Mouse (Mus musculus) hindbrain, embryonic 13.5 days (tissue): ENCODE measurements around the gene Crabp1. TPM values are rescaled to one million over a fixed set of nuclear protein-coding genes. Genes with fewer than 3 reads are reported as not detected.

Experiments used
- ATAC-seq: fragments of 200-750 bp; cut with Nextera tagmentation; 2 replicates; pipeline ENCODE4 v1.8.0; 2017; ENCODE audit warnings: moderate TSS enrichment; ENCODE audit not compliant: low FRiP score
- H3K27ac ChIP-seq: fragments of 300-500 bp; sonication (generic); 2 replicates; pipeline ENCODE4 v1.5.1; 2015; ENCODE audit warnings: inconsistent platforms, mild to moderate bottlenecking, moderate library complexity
- H3K27me3 ChIP-seq: fragments of 300-500 bp; sonication (generic); 2 replicates; pipeline ENCODE4 v1.6.1; 2015; ENCODE audit warnings: mild to moderate bottlenecking, inconsistent platforms
- H3K36me3 ChIP-seq: fragments of 300-500 bp; sonication (generic); 2 replicates; pipeline ENCODE4 v1.6.1; 2015; ENCODE audit warnings: mild to moderate bottlenecking, inconsistent platforms
- H3K4me1 ChIP-seq: fragments of 300-500 bp; sonication (generic); replicated peaks from 2 replicates; pipeline ENCODE4 v1.6.1; 2015; ENCODE audit warnings: inconsistent platforms
- H3K4me2 ChIP-seq: fragments of 300-500 bp; sonication (generic); 2 replicates; pipeline ENCODE4 v1.6.1; 2015; ENCODE audit warnings: inconsistent platforms, mild to moderate bottlenecking, moderate library complexity
- H3K4me3 ChIP-seq: fragments of 300-500 bp; sonication (generic); 2 replicates; pipeline ENCODE4 v1.5.1; 2015; ENCODE audit warnings: mild to moderate bottlenecking, inconsistent platforms
- H3K9ac ChIP-seq: fragments of 300-500 bp; sonication (generic); 2 replicates; pipeline ENCODE4 v1.6.1; 2015; ENCODE audit warnings: mild to moderate bottlenecking, inconsistent platforms
- H3K9me3 ChIP-seq: fragments of 300-500 bp; sonication (generic); 2 replicates; pipeline ENCODE4 v1.6.1; 2016; ENCODE audit warnings: inconsistent platforms
- WGBS: fragments of 180-500 bp; shearing (Covaris S2); methylation state at CpG from one replicate; pipeline ENCODE4 v1.1.7; 2015; 5-methylcytosine and 5-hydroxymethylcytosine counted together
- polyA plus RNA-seq: library from polyadenylated mRNA; unstranded; fragments of >200 nt; fragmentation: Nextera tagmentation; extraction: Ambion mirVana; gene quantifications from 2 replicates; pipeline ENCODE4 v1.2.1, GENCODE M21; 2015

Crabp1 gene
- 368 and 389 TPM in 2 replicates for polyA plus RNA-seq

DNA sequence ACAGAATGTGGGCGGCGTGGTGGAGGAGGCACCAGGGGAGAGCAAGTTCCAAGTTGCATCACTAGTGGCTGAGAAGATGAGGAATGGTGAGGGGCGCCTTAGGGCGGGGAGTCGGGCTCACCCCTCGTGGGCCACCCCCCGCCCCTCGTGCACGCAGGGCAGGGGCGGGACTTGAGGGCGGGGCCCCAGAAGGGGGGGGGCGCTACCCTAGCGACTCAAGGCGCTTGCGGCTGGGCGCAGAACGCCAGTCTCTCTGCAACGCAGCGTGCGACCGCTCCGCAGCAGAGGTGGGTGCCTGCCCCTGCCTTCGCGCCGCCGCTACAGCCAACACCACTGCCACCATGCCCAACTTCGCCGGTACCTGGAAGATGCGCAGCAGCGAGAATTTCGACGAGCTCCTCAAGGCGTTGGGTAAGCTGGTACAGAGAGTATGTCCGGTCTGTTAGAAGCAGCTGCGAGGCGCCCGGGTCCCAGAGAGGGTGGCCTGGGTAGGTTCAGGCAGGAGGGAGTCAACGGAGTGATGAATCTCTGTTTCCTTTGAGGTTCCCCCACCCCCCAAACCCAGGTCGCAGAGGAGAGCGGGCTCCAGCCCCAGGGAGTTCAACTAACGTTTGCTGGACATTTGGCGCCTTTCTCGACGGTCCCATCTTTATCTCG, at the start of gene Crabp1:
Crabp1 (plus strand) TSS at position 188 of the 657 bp plus-strand sequence.
- ATAC-seq, result peak; percentile 52; the same call in 1 of the 2 replicates
- peak within 1 kb of the TSS; percentile 32; the same call in 1 of the 2 replicates for H3K27ac ChIP-seq
- under 1% methylated on average over 45 of the region's 45 CpGs for WGBS
- peaks cover 41% of the 10 kb centered on the region for H3K4me1 ChIP-seq
- H3K27me3 ChIP-seq, result peaks cover 67% of the 10 kb centered on the region
- H3K4me3 ChIP-seq, result peak within 1 kb of the TSS; percentile 49
- peak within 1 kb of the TSS; percentile 77 for H3K4me2 ChIP-seq
- H3K9me3 ChIP-seq, result no peaks in the 10 kb centered on the region
- H3K36me3 ChIP-seq, result no peaks in the 10 kb centered on the region
- H3K9ac ChIP-seq, result peak within 1 kb of the TSS; percentile 73

DNA sequence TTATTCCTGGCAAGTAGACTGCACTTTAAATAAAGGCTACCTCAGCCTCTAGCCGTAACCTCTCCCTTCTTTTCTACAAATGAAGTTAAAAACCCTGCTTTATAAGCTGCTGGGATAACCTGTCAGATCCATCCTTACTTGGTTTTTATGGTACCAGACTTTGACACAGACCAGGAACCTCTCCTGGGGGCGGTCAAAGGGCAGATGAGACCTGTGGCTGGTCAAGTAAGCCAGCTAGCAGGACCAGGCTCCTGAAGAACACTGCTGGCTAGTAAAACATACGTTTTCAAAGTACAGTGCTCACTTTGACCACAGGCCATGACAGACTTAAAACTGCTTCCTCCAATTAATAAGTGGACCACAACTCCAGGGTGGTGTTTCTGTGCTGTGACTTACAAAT, 48.8 kb upstream of the Crabp1 start:
- Histone ChIP-seq H3K4me3 (no peak overlapping the region), H3K9ac (no peak overlapping the region), H3K36me3 (peaks cover 93% of the 10 kb centered on the region), H3K4me2 (no peak overlapping the region), H3K27me3 (no peaks in the 10 kb centered on the region), H3K4me1 (no peaks in the 10 kb centered on the region), H3K27ac (no peak overlapping the region), H3K9me3 (no peaks in the 10 kb centered on the region)
- 97% methylated on average over 3 of the region's 3 CpGs for WGBS
- ATAC-seq, result no peak

DNA sequence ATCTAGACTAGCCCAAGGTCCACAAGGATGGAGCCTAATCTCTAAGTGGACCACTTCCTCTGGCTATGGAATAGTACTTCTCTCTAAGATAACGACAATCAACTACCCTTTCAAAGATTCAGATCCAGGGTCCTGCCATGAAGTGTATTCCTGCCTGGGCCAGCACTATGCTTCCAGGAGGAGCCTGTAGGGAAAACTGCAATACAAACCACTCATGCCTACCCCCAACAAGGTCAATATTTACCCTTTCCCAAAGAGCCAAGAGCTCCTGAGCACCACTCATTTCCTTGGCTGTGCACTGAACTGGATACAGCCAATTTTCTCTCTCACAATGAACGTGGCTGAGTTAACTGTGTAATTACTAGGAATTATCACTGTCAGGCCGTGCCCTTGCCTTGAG, 47.0 kb upstream of the Crabp1 start:
- H3K9me3 ChIP-seq, result no peaks in the 10 kb centered on the region
- H3K9ac ChIP-seq, result no peak overlapping the region
- H3K4me3 ChIP-seq, result no peak overlapping the region
- no peak overlapping the region for H3K4me2 ChIP-seq
- no peaks in the 10 kb centered on the region for H3K4me1 ChIP-seq
- ATAC-seq, result no peak
- H3K27ac ChIP-seq, result no peak overlapping the region
- H3K27me3 ChIP-seq, result no peaks in the 10 kb centered on the region
- peaks cover 88% of the 10 kb centered on the region for H3K36me3 ChIP-seq
- 84% methylated on average over 3 of the region's 3 CpGs for WGBS

DNA sequence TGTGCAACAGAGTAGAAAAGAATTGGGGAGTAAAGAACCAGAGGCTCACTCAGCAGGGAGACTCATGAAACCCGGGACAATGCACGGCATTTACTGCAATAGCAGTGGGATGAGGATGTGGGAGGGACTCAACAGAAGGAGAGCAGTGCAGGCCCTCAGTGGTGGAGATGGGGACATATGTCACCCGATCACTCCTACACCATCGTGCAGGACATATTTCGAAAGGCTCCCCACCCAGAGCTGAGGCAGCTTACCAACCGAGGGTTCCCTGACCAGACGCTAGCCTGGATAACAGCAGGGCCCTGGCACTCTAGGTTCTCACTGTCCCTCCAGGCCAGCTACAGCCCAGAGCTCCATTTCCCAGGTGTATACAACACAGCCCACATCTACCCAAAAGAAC, 42.4 kb upstream of the Crabp1 start:
- no peaks in the 10 kb centered on the region for H3K4me1 ChIP-seq
- no peak for ATAC-seq
- H3K9ac ChIP-seq, result no peak overlapping the region
- H3K27ac ChIP-seq, result no peak overlapping the region
- no peaks in the 10 kb centered on the region for H3K27me3 ChIP-seq
- H3K4me3 ChIP-seq, result no peak overlapping the region
- peaks cover 86% of the 10 kb centered on the region for H3K36me3 ChIP-seq
- H3K4me2 ChIP-seq, result no peak overlapping the region
- H3K9me3 ChIP-seq, result no peaks in the 10 kb centered on the region
- 88% methylated on average over 7 of the region's 7 CpGs for WGBS

DNA sequence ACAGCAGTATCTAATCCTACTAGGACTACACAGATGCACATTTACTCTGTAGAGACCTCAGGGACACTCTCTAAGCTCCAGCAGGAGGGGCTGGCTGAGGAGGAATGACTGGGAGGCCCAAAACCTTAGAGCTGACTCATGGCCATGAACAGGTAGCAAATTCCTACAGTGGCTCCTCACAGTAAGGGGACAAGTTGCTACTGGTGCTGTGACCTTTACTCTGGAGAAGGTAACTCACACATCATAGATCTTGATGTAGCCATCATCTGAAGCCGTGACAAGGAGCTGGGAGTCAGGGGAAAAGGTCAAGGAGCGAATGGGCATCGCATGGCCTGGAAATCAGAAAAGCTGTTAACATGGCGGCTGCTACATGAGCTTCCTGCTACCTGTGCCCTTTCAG, 42.0 kb upstream of the Crabp1 start:
- Histone ChIP-seq H3K27me3 (no peaks in the 10 kb centered on the region), H3K9ac (no peak overlapping the region), H3K36me3 (peaks cover 89% of the 10 kb centered on the region), H3K4me1 (no peaks in the 10 kb centered on the region), H3K4me2 (no peak overlapping the region), H3K4me3 (no peak overlapping the region), H3K9me3 (no peaks in the 10 kb centered on the region), H3K27ac (no peak overlapping the region)
- WGBS, result 94% methylated on average over 4 of the region's 4 CpGs
- ATAC-seq, result no peak

DNA sequence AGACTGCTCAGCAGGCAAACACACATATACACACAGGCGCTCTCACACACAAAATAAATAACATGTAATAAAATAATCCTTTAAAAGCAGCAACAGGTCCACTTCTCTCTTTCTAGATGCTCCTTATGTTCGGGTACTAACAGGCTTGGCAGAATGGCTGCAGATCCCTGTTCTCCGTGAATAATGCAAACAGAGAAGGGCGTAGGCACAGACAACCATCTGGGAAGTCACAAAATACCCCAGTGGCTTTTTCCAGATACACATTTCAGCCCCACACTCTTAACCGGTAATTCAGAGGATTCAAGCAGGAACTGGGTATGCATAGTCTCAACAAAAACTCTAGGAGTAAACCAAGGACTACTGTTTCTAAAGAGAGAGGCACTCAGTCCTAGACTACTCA, 38.2 kb upstream of the Crabp1 start:
- Histone ChIP-seq H3K27ac (no peak overlapping the region), H3K9me3 (no peaks in the 10 kb centered on the region), H3K4me2 (no peak overlapping the region), H3K36me3 (peaks cover 78% of the 10 kb centered on the region), H3K9ac (no peak overlapping the region), H3K27me3 (no peaks in the 10 kb centered on the region), H3K4me3 (no peak overlapping the region), H3K4me1 (no peaks in the 10 kb centered on the region)
- ATAC-seq, result no peak
- WGBS, result 85% methylated on average over 5 of the region's 5 CpGs

DNA sequence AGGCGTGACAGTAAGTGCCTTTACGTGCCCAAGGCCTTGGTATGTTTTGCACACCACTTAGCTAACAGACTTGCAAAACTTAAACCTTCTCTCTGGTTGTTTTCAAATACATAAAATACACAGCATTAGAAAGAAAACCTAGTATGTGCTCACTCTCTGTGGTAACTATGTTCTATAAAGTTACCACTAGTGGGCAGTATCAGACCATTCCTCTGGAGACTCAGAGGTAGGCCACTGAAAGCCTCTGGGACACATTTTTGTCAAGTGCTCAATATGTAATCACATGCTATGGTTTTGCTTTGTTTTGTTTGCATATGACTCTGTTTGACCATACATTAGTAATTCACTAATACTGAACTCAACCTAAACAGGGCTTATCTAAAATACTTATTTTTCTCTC, 32.4 kb upstream of the Crabp1 start:
- no peak overlapping the region for H3K9ac ChIP-seq
- H3K4me1 ChIP-seq, result peaks cover 17% of the 10 kb centered on the region
- 89% methylated on average over 2 of the region's 2 CpGs for WGBS
- no peak overlapping the region for H3K4me3 ChIP-seq
- H3K27ac ChIP-seq, result no peak overlapping the region
- H3K9me3 ChIP-seq, result no peaks in the 10 kb centered on the region
- H3K27me3 ChIP-seq, result no peaks in the 10 kb centered on the region
- no peak overlapping the region for H3K4me2 ChIP-seq
- ATAC-seq, result no peak
- H3K36me3 ChIP-seq, result peaks cover 25% of the 10 kb centered on the region

GRCm38 (mm10) chr9:54733921-54734638, 30.5 kb upstream of the Crabp1 start, which contains the start of gene Wdr61:
Gene Wdr61 (minus strand): TSS chr9:54734519.
- Histone ChIP-seq H3K9ac (peak within 1 kb of the TSS; percentile 84), H3K4me3 (peak within 1 kb of the TSS; percentile 72), H3K36me3 (peaks cover 6% of the 10 kb centered on the region), H3K27ac (peak within 1 kb of the TSS; percentile 79), H3K27me3 (no peaks in the 10 kb centered on the region), H3K4me1 (peaks cover 20% of the 10 kb centered on the region), H3K4me2 (peak within 1 kb of the TSS; percentile 81), H3K9me3 (no peaks in the 10 kb centered on the region)
- WGBS, result 2% methylated on average over 32 of the region's 32 CpGs
- ATAC-seq, result peak; percentile 93

GRCm38 (mm10) chr9:54734639-54735252, 29.8 kb upstream of the Crabp1 start:
- Histone ChIP-seq H3K27me3 (0 out of 2 replicates have a peak, but pooled peaks cover 1% of the 10 kb centered on the region), H3K4me3 (peak overlapping the region; percentile 72), H3K4me1 (peaks cover 20% of the 10 kb centered on the region), H3K9ac (peak overlapping the region; percentile 84; the same call in 1 of the 2 replicates), H3K27ac (no peak overlapping the region), H3K4me2 (peak overlapping the region; percentile 81), H3K9me3 (no peaks in the 10 kb centered on the region), H3K36me3 (no peaks in the 10 kb centered on the region)
- WGBS, result 24% methylated on average over 11 of the region's 11 CpGs
- ATAC-seq, result no peak

GRCm38 (mm10) chr9:54736284-54736701, 28.3 kb upstream of the Crabp1 start:
- no peak overlapping the region for H3K4me3 ChIP-seq
- 0 out of 2 replicates have a peak, but pooled peaks cover 3% of the 10 kb centered on the region for H3K27me3 ChIP-seq
- no peak overlapping the region; the same call in 1 of the 2 replicates for H3K9ac ChIP-seq
- ATAC-seq, result no peak; the same call in 1 of the 2 replicates
- H3K36me3 ChIP-seq, result no peaks in the 10 kb centered on the region
- no peak overlapping the region for H3K4me2 ChIP-seq
- no peak overlapping the region for H3K27ac ChIP-seq
- peaks cover 20% of the 10 kb centered on the region for H3K4me1 ChIP-seq
- 15% methylated on average over 9 of the region's 9 CpGs for WGBS
- no peaks in the 10 kb centered on the region for H3K9me3 ChIP-seq

DNA sequence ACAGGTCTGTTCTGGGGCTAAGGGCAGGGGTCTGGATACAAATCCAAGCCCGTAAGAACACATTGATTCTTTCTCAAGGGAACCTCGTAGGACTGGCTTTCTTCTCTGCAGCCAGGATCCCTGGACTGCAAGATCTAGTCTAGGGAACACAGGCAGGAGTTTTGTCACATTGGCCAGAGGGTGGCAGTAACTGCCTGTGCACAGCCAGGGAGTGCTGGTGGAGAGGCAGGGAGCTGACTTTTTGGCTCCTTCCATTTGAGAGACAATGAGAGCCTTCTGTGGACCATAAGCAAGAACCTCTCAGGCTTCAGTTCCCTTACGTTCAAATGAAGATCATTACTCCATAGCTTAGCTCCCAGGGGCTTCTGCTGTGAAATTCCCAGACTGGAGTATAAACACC, 26.2 kb upstream of the Crabp1 start:
- ATAC-seq, result no peak
- 0 out of 2 replicates have a peak, but pooled peaks cover 9% of the 10 kb centered on the region for H3K27me3 ChIP-seq
- H3K27ac ChIP-seq, result no peak overlapping the region
- H3K9ac ChIP-seq, result no peak overlapping the region
- H3K4me1 ChIP-seq, result peaks cover 15% of the 10 kb centered on the region
- WGBS, result 22% methylated on average over 3 of the region's 3 CpGs
- no peaks in the 10 kb centered on the region for H3K36me3 ChIP-seq
- H3K9me3 ChIP-seq, result no peaks in the 10 kb centered on the region
- no peak overlapping the region for H3K4me2 ChIP-seq
- H3K4me3 ChIP-seq, result no peak overlapping the region

DNA sequence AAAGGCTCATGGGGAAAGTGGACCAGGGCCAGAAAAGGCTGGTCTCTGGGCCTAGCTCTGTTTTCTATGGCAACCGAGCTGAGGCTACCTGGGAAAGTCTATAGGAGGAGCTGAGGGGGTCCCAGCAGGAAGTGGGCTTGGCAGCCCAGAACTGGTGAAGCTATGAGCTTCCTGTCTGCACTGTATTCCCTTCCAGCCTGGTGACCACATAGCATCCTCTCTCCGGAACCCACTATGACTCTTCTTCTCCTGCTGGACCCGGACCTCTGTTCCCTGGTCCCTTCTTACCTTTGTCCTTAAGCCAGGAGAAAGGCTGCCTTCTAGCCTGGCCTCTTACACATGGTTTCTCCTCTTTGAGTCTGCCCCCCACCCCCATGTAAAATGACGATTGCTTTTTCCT, 20.7 kb upstream of the Crabp1 start:
- H3K27me3 ChIP-seq, result 0 out of 2 replicates have a peak, but pooled peaks cover 13% of the 10 kb centered on the region
- no peak overlapping the region for H3K4me2 ChIP-seq
- H3K4me3 ChIP-seq, result no peak overlapping the region
- H3K27ac ChIP-seq, result no peak overlapping the region
- WGBS, result 91% methylated on average over 4 of the region's 4 CpGs
- H3K9me3 ChIP-seq, result no peaks in the 10 kb centered on the region
- ATAC-seq, result no peak
- peaks cover 12% of the 10 kb centered on the region for H3K4me1 ChIP-seq
- H3K36me3 ChIP-seq, result no peaks in the 10 kb centered on the region
- H3K9ac ChIP-seq, result no peak overlapping the region
